Mouse (Mus musculus): ENCODE measurements around the gene Bnip2.

DNA sequence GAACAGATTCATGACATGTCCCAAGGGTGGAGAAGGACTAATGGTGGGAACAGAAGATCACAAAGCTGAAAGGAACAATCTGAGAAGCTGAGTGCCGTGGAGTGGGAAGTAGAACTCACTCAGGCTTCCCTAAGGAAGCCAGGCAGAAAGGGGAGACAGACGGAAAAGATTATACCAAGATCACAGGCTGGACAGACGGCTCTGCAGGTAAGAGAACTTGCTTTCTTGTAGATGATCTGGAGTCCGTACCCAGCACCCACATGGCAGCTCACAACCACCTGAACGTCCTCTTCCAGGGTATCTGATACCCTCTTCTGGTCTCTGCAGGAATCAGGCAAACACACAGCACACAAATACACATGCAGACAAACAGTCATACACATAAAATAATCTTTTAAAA lies 2.7 kb upstream of the Bnip2 start:
- TF ChIP-seq CTCF (IDR thresholded peaks at IDR 0.05; ENCODE audit: control insufficient read depth, insufficient read depth, insufficient replicate concordance, low read depth, low read length) (no peak), POLR2A (IDR thresholded peaks at IDR 0.05; ENCODE audit: control insufficient read depth, low read depth, low read length) (no peak)

All from testis, adult 2 months (tissue).